Mouse (Mus musculus) gastrocnemius, adult 2 months (tissue): Measurements from ENCODE around the gene Hoxa7. TPM values are rescaled to one million over a fixed set of nuclear protein-coding genes. Genes with fewer than 3 reads are reported as not detected.

Experiments
- DNase-seq: peaks from one replicate; pipeline ENCODE4 v3.0.0; 2022
- H3K27ac ChIP-seq: fragments of 200-600 bp; 2 replicates; pipeline ENCODE4 v1.8.1; 2022; ENCODE audit warnings: mild to moderate bottlenecking
- H3K4me3 ChIP-seq: fragments of 200-600 bp; 2 replicates; pipeline ENCODE4 v1.8.1; 2022; ENCODE audit warnings: mild to moderate bottlenecking, moderate library complexity
- CTCF ChIP-seq: fragments of 200-600 bp; IDR thresholded peaks from 2 replicates; pipeline ENCODE4 v1.8.1; 2022; ENCODE audit warnings: antibody characterized with exemption, mild to moderate bottlenecking, moderate library complexity
- intact Hi-C: fragments of 180-260 bp; cut with DNase I; formaldehyde crosslinking; loops from one replicate; pipeline ENCODE4 v1.15.1; 2025
- long read RNA-seq, 2 experiments: library from polyadenylated mRNA; stranded (forward); transcript quantifications; one replicate each; pipeline ENCODE4 v2.0.0; 2021
- total RNA-seq, 2 experiments: library from RNA; stranded (reverse); gene quantifications; 2 replicates each; pipeline ENCODE4 v1.2.3; 2021

Hoxa7 gene
- 1 to 10 TPM; 4.7 to 5.0 TPM for total RNA-seq
- long read RNA-seq, experiment 1, transcript Hoxa7-201 (2 exons, 2,009 nt), result major isoform, 7 of 8 reads
- long read RNA-seq, experiment 1, partial matches to known transcripts, result 0 of 8 reads
- long read RNA-seq, experiment 1, other reads (novel, unspliced or antisense), result 1 of 8 reads
- long read RNA-seq, experiment 2, transcript Hoxa7-201 (2 exons, 2,009 nt), result major isoform, 5 of 6 reads
- long read RNA-seq, experiment 2, partial matches to known transcripts, result 0 of 6 reads
- long read RNA-seq, experiment 2, other reads (novel, unspliced or antisense), result 1 of 6 reads

GRCm38 (mm10) chr6:52221337-52221992 lies at the start of gene Hoxa7:
TSS of gene Hoxa7 (minus strand) at chr6:52221854.
- peak; percentile 95 for DNase-seq
- peak within 1 kb of the TSS; percentile 93 for H3K27ac ChIP-seq
- TF ChIP-seq CTCF, result no peak; the same call in 1 of the 2 replicates
- H3K4me3 ChIP-seq, result peak within 1 kb of the TSS; percentile 76
- intact Hi-C loops, result loop anchor here (2.0 to 5.0 kb wide), 3 partner anchors 345 to 749 kb away; partner anchors contain the start of gene Cbx3

- H3K27ac ChIP-seq, result no peak overlapping the region
- intact Hi-C loops, result loop anchor here (5.0 kb wide), 1 partner anchor 42 kb away; the partner anchor contains the start of gene Evx1
- peak; percentile 84 for TF ChIP-seq CTCF
- H3K4me3 ChIP-seq, result peak overlapping the region; percentile 34; the same call in 1 of the 2 replicates
- peak; percentile 72 for DNase-seq
Observed at GRCm38 (mm10) chr6:52270494-52271480, 49.1 kb upstream of the Hoxa7 start.

GRCm38 (mm10) chr6:52268756-52269155 lies 47.1 kb upstream of the Hoxa7 start:
- no peak for TF ChIP-seq CTCF
- Histone ChIP-seq H3K4me3 (no peak overlapping the region), H3K27ac (no peak overlapping the region)
- DNase-seq, result no peak
- intact Hi-C loops, result no loop called here

GRCm38 (mm10) chr6:52268341-52268740 lies 46.7 kb upstream of the Hoxa7 start:
- no peak for DNase-seq
- Histone ChIP-seq H3K4me3 (no peak overlapping the region), H3K27ac (no peak overlapping the region)
- intact Hi-C loops, result no loop called here
- TF ChIP-seq CTCF, result no peak

- Histone ChIP-seq H3K4me3 (no peak overlapping the region), H3K27ac (no peak overlapping the region)
- no peak for DNase-seq
- no peak for TF ChIP-seq CTCF
- intact Hi-C loops, result no loop called here
Observed at GRCm38 (mm10) chr6:52267691-52268090, 46.0 kb upstream of the Hoxa7 start.

- intact Hi-C loops, result no loop called here
Observed at GRCm38 (mm10) chr6:52267221-52267620, 45.6 kb upstream of the Hoxa7 start.

GRCm38 (mm10) chr6:52266666-52266985 lies 45.0 kb upstream of the Hoxa7 start:
- no peak overlapping the region for H3K27ac ChIP-seq
- no peak overlapping the region for H3K4me3 ChIP-seq
- no peak for TF ChIP-seq CTCF
- intact Hi-C loops, result no loop called here
- DNase-seq, result no peak

More at GRCm38 (mm10) chr6:52267221-52267620, 45.6 kb upstream of the Hoxa7 start:
- TF ChIP-seq CTCF, result no peak
- H3K4me3 ChIP-seq, result no peak overlapping the region
- DNase-seq, result no peak
- H3K27ac ChIP-seq, result no peak overlapping the region

GRCm38 (mm10) chr6:52265913-52266665 lies 44.4 kb upstream of the Hoxa7 start:
- TF ChIP-seq CTCF, result no peak
- Histone ChIP-seq H3K4me3 (no peak overlapping the region), H3K27ac (no peak overlapping the region)
- intact Hi-C loops, result no loop called here
- DNase-seq, result no peak

- no peak for DNase-seq
- H3K27ac ChIP-seq, result no peak overlapping the region
- no peak overlapping the region for H3K4me3 ChIP-seq
- intact Hi-C loops, result no loop called here
- no peak for TF ChIP-seq CTCF
Observed at GRCm38 (mm10) chr6:52265306-52265912, 43.8 kb upstream of the Hoxa7 start.

- H3K27ac ChIP-seq, result no peak overlapping the region
- intact Hi-C loops, result no loop called here
- no peak for DNase-seq
- TF ChIP-seq CTCF, result no peak
- no peak overlapping the region for H3K4me3 ChIP-seq
Observed at GRCm38 (mm10) chr6:52264106-52264790, 42.6 kb upstream of the Hoxa7 start.

GRCm38 (mm10) chr6:52263321-52263585 lies 41.6 kb upstream of the Hoxa7 start:
- Histone ChIP-seq H3K27ac (no peak overlapping the region), H3K4me3 (no peak overlapping the region)
- no peak for TF ChIP-seq CTCF
- no peak for DNase-seq
- intact Hi-C loops, result no loop called here
